Mouse (Mus musculus) layer of hippocampus, adult 2 months (tissue): ENCODE data around the gene Slk. TPM values are rescaled to one million over a fixed set of nuclear protein-coding genes. Genes with fewer than 3 reads are reported as not detected.

ENCODE experiments used
- DNase-seq, 2 experiments: peaks; one replicate each; pipeline ENCODE4 v3.0.0; 2022; ENCODE audit warnings: low spot score in 2 of 2
- H3K27ac ChIP-seq: fragments of 200-600 bp; 2 replicates; pipeline ENCODE4 v1.8.1; 2022
- H3K4me3 ChIP-seq: fragments of 200-600 bp; 2 replicates; pipeline ENCODE4 v1.8.1; 2022; ENCODE audit warnings: mild to moderate bottlenecking
- CTCF ChIP-seq: fragments of 200-600 bp; conservative IDR thresholded peaks from 2 replicates; pipeline ENCODE4 v1.8.1; 2022; ENCODE audit warnings: antibody characterized with exemption, mild to moderate bottlenecking, moderate library complexity
- total RNA-seq, 2 experiments: library from RNA; stranded (reverse); gene quantifications; 2 replicates each; pipeline ENCODE4 v1.2.3; 2021

The Slk gene
- total RNA-seq, 2 experiments from 2014 or later, result 63.7 to 69.4 TPM

GRCm38 (mm10) chr19:47645583-47645982, 66.1 kb downstream of the Slk start:
- H3K4me3 ChIP-seq, result no peak overlapping the region
- H3K27ac ChIP-seq, result peak overlapping the region; percentile 82; the same call in 1 of the 2 replicates
- DNase-seq, result no peak
- no peak for TF ChIP-seq CTCF

GRCm38 (mm10) chr19:47646508-47647120, 67.1 kb downstream of the Slk start:
- Histone ChIP-seq H3K27ac (peak overlapping the region; percentile 49; the same call in 1 of the 2 replicates), H3K4me3 (no peak overlapping the region)
- no peak for TF ChIP-seq CTCF
- DNase-seq, result no peak

- Histone ChIP-seq H3K27ac (no peak overlapping the region), H3K4me3 (no peak overlapping the region)
- DNase-seq, result no peak
- TF ChIP-seq CTCF, result no peak
These were observed 69.6 kb downstream of the Slk start for GRCm38 (mm10) chr19:47649071-47649470.

GRCm38 (mm10) chr19:47650366-47651159, 71.1 kb downstream of the Slk start:
- no peak overlapping the region for H3K4me3 ChIP-seq
- no peak for TF ChIP-seq CTCF
- no peak overlapping the region for H3K27ac ChIP-seq
- DNase-seq, result no peak

- Histone ChIP-seq H3K27ac (no peak overlapping the region), H3K4me3 (no peak overlapping the region)
- no peak for TF ChIP-seq CTCF
- no peak for DNase-seq
These were observed 71.6 kb downstream of the Slk start for GRCm38 (mm10) chr19:47651160-47651480.

- Histone ChIP-seq H3K4me3 (no peak overlapping the region), H3K27ac (no peak overlapping the region)
- no peak for TF ChIP-seq CTCF
- DNase-seq, result no peak
These were observed 72.8 kb downstream of the Slk start for GRCm38 (mm10) chr19:47652255-47652654.

- no peak overlapping the region for H3K4me3 ChIP-seq
- no peak overlapping the region for H3K27ac ChIP-seq
- DNase-seq, result no peak
- no peak for TF ChIP-seq CTCF
These were observed 73.7 kb downstream of the Slk start for GRCm38 (mm10) chr19:47653173-47653572.

- H3K4me3 ChIP-seq, result no peak overlapping the region
- TF ChIP-seq CTCF, result no peak
- DNase-seq, result no peak
- no peak overlapping the region for H3K27ac ChIP-seq
These were observed 75.4 kb downstream of the Slk start for GRCm38 (mm10) chr19:47654896-47655295.

GRCm38 (mm10) chr19:47658914-47659535, 79.5 kb downstream of the Slk start:
- Histone ChIP-seq H3K4me3 (no peak overlapping the region), H3K27ac (no peak overlapping the region)
- peak; percentile 61 to 64 for DNase-seq
- peak; percentile 87 for TF ChIP-seq CTCF

GRCm38 (mm10) chr19:47659765-47660408, 80.4 kb downstream of the Slk start:
- H3K27ac ChIP-seq, result no peak overlapping the region
- no peak overlapping the region for H3K4me3 ChIP-seq
- no peak for DNase-seq
- TF ChIP-seq CTCF, result no peak

GRCm38 (mm10) chr19:47667601-47668000, 88.1 kb downstream of the Slk start:
- no peak for DNase-seq
- H3K4me3 ChIP-seq, result no peak overlapping the region
- no peak for TF ChIP-seq CTCF
- no peak overlapping the region for H3K27ac ChIP-seq

- no peak for TF ChIP-seq CTCF
- Histone ChIP-seq H3K4me3 (no peak overlapping the region), H3K27ac (no peak overlapping the region)
- no peak for DNase-seq
These were observed 88.9 kb downstream of the Slk start for GRCm38 (mm10) chr19:47668399-47668798.

- peak; percentile 75 for TF ChIP-seq CTCF
- DNase-seq, result peak in 1 of 2 experiments; percentile 39
- no peak overlapping the region for H3K27ac ChIP-seq
- H3K4me3 ChIP-seq, result no peak overlapping the region
These were observed 94.9 kb downstream of the Slk start for GRCm38 (mm10) chr19:47674419-47674818.
